Mouse (Mus musculus): ENCODE measurements around the gene Macrod2. TPM values are rescaled to one million over a fixed set of nuclear protein-coding genes. Genes with fewer than 3 reads are reported as not detected.

Macrod2 gene
- polyA plus RNA-seq, 1 experiment = 20.2 TPM

DNA sequence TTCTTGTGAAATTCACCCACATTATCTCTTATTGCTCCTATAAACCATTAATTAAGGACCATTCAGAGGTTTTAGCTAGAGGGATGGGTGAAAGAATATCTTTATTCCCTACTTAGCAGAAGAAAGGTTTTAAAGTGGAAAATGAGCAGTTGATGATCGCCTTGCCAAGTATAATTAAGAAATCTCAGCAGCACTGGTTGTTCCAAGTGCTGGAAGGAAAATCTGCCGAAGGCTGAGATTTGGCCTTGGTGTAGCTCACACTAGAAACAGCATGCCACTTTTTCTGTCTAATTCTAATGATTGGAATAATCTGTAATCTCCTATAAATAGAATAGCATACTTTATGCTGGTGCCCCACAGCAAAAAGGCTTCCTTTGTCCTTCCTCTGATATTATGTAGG is 993.5 kb downstream of the Macrod2 start:
- no peak for DNase-seq
- WGBS = 50% methylated on average over 2 of the region's 2 CpGs
- no peak for TF ChIP-seq CTCF (IDR thresholded peaks at IDR 0.05; ENCODE audit: borderline replicate concordance, insufficient read depth, low read depth, low read length)
- TF ChIP-seq POLR2A (IDR thresholded peaks at IDR 0.05; ENCODE audit: borderline replicate concordance, insufficient read depth, low read length) = no peak
- Histone ChIP-seq H3K27me3 (ENCODE audit: control insufficient read depth, insufficient read depth, low read length) (no peaks in the 10 kb centered on the region), H3K4me1 (ENCODE audit: control insufficient read depth, insufficient read depth, low read length) (no peaks in the 10 kb centered on the region), H3K4me3 (replicated peaks; ENCODE audit: insufficient read depth, low read depth, low read length) (no peak overlapping the region), H3K27ac (ENCODE audit: insufficient read depth, low read length) (no peak overlapping the region)

DNA sequence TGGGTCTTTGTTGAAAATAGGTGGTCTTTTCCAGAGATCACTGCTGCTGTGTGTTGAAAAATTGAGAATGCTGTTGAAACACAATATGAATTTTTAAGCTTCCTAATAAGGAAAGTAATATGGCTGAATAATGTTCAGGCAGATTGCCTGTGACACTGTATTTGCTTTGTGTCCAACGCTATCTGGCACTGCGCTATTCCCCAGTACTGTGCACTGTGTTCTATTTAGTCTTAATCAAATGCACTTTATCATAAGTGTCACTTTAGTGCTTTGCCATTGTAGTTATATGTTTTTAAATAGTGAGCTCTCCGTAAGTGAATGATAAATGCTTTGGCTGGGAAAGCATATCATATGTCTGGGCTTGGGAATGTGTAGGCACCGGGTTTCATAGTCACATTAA is 996.1 kb downstream of the Macrod2 start:
- Histone ChIP-seq H3K27me3 (ENCODE audit: control insufficient read depth, insufficient read depth, low read length) (no peaks in the 10 kb centered on the region), H3K4me3 (replicated peaks; ENCODE audit: insufficient read depth, low read depth, low read length) (no peak overlapping the region), H3K4me1 (ENCODE audit: control insufficient read depth, insufficient read depth, low read length) (no peaks in the 10 kb centered on the region), H3K27ac (ENCODE audit: insufficient read depth, low read length) (no peak overlapping the region)
- DNase-seq = no peak
- 93% methylated on average over 4 of the region's 4 CpGs for WGBS
- no peak for TF ChIP-seq POLR2A (IDR thresholded peaks at IDR 0.05; ENCODE audit: borderline replicate concordance, insufficient read depth, low read length)
- TF ChIP-seq CTCF (IDR thresholded peaks at IDR 0.05; ENCODE audit: borderline replicate concordance, insufficient read depth, low read depth, low read length) = no peak

DNA sequence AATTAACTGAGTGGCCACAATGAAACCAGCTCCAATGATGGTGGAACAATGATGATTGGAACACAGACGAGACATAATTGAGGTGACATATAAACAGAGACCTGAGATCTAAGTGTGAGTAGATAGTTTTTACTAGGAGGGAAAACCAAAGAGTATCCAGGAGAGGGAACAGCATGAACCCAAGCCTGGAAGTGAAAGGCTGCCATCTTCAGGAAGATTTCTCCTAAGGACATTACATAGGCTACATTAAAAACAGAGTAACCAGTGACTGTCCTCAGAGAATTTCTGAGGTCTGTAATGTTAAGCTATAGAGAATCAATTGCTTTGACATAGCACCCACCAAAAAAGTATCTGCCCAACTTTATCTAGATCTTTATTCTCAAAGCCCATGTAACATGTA is 999.7 kb downstream of the Macrod2 start:
- H3K4me3 ChIP-seq (replicated peaks; ENCODE audit: insufficient read depth, low read depth, low read length) = no peak overlapping the region
- H3K27ac ChIP-seq (ENCODE audit: insufficient read depth, low read length) = no peak overlapping the region
- no peaks in the 10 kb centered on the region for H3K4me1 ChIP-seq (ENCODE audit: control insufficient read depth, insufficient read depth, low read length)
- DNase-seq = no peak
- TF ChIP-seq POLR2A (IDR thresholded peaks at IDR 0.05; ENCODE audit: borderline replicate concordance, insufficient read depth, low read length) = no peak
- TF ChIP-seq CTCF (IDR thresholded peaks at IDR 0.05; ENCODE audit: borderline replicate concordance, insufficient read depth, low read depth, low read length) = no peak
- 96% methylated on average over 1 of the region's 1 CpGs for WGBS
- H3K27me3 ChIP-seq (ENCODE audit: control insufficient read depth, insufficient read depth, low read length) = no peaks in the 10 kb centered on the region

DNA sequence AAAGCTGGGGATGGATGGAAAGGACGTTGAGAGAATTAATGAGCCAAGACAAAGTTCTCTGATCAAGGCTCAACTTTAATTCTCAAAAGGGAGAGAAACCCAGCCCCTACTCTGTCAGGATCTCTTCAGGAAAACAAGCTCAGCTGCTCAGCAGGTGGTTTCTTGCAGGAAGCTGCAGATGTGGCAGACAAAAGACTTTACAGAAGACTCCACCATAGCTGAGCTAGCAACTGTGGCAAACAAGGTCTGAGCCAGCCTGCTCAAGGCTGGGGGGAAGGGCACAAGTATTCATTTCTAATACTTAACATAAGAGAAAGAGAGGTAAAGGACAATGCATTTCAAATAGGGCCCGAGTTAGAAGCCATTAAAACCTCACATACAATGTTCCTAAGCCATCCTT is 1013.7 kb downstream of the Macrod2 start:
- WGBS = 32% methylated on average over 2 of the region's 2 CpGs

DNA sequence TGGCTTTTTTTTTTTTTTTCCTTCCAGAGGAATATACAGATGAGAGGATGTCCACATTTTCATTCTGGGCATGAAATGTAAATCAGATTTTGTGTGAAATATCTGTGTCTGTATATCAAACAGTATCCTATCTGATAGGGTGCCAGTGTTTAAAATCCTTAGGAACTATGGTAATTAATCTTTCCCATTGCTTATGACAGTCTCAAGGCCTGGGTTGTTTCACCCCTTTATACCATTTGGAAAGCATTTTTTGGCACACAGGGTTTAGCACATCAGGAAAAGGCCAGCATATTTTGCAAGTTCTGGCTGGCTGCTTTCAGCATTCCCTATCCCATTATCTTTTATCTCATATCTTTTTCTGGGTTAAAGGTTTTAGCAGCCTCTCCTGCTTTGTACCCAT is 1021.3 kb downstream of the Macrod2 start:
- DNase-seq = no peak
- no peak overlapping the region for H3K4me3 ChIP-seq (replicated peaks; ENCODE audit: insufficient read depth, low read depth, low read length)
- no peaks in the 10 kb centered on the region for H3K4me1 ChIP-seq (ENCODE audit: control insufficient read depth, insufficient read depth, low read length)
- no peak overlapping the region for H3K27ac ChIP-seq (ENCODE audit: insufficient read depth, low read length)
- H3K27me3 ChIP-seq (ENCODE audit: control insufficient read depth, insufficient read depth, low read length) = no peaks in the 10 kb centered on the region
- no peak for TF ChIP-seq POLR2A (IDR thresholded peaks at IDR 0.05; ENCODE audit: borderline replicate concordance, insufficient read depth, low read length)
- no peak for TF ChIP-seq CTCF (IDR thresholded peaks at IDR 0.05; ENCODE audit: borderline replicate concordance, insufficient read depth, low read depth, low read length)

More for the DNA sequence above, 1013.7 kb downstream of the Macrod2 start:
- TF ChIP-seq CTCF (IDR thresholded peaks at IDR 0.05; ENCODE audit: borderline replicate concordance, insufficient read depth, low read depth, low read length) (no peak), POLR2A (IDR thresholded peaks at IDR 0.05; ENCODE audit: borderline replicate concordance, insufficient read depth, low read length) (no peak)
- H3K4me3 ChIP-seq (replicated peaks; ENCODE audit: insufficient read depth, low read depth, low read length) = no peak overlapping the region
- no peak for DNase-seq
- H3K27me3 ChIP-seq (ENCODE audit: control insufficient read depth, insufficient read depth, low read length) = no peaks in the 10 kb centered on the region
- no peak overlapping the region for H3K27ac ChIP-seq (ENCODE audit: insufficient read depth, low read length)
- H3K4me1 ChIP-seq (ENCODE audit: control insufficient read depth, insufficient read depth, low read length) = no peaks in the 10 kb centered on the region

DNA sequence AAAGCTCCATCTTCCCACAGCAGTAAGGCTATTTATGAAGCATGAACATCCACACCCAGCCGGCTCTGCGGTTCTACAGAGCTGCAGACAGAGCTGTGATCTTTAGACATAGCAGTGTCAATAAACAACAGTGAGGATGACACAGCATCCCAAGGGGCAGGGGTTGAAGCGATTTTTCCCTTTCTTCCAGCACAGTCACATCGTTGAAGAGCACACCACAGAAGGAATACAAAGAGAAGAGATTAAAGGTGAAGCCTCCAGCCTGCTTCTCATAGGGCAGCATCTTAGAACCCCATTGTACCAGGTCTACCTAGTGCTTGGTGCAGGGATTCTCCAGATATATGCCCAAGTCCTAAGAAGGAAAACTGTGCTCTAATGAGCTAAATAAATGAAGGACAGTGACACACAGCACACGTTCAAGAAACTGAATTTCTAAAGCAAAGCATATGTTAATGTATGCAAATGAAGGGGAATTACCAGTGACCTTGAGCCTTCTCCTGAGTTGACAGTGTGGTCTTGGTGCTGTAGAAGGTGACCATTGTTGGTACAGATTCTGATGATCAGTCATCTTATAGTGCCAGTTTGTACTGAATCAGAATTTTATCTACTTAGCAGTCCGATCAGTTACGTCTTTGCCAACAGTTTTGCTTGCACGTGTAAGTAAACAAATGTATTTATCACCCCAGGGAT is 1021.9 kb downstream of the Macrod2 start:
- H3K27ac ChIP-seq (ENCODE audit: insufficient read depth, low read length) = no peak overlapping the region
- WGBS = 61% methylated on average over 8 of the region's 8 CpGs

DNA sequence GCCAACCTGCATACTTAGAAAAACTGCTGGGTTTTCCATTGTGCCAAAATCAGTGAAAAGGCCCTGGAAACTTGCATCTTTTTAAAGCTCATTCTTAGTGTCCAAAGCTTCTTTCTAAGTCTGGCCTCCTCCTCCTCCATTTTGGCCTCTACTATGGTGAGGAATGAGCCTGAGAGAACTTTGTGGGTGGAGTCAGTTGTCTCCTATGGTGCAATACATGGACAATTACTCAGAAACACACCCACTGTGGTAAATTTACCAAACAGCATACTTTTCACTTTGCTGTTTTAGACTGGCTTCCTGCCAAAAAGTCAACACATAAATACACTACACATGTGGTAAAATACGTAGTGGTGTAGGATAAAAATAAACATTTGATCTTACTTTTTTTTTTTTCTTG is 1024.7 kb downstream of the Macrod2 start:
- Histone ChIP-seq H3K4me1 (ENCODE audit: control insufficient read depth, insufficient read depth, low read length) (no peaks in the 10 kb centered on the region), H3K27me3 (ENCODE audit: control insufficient read depth, insufficient read depth, low read length) (no peaks in the 10 kb centered on the region), H3K27ac (ENCODE audit: insufficient read depth, low read length) (no peak overlapping the region), H3K4me3 (replicated peaks; ENCODE audit: insufficient read depth, low read depth, low read length) (no peak overlapping the region)
- TF ChIP-seq POLR2A (IDR thresholded peaks at IDR 0.05; ENCODE audit: borderline replicate concordance, insufficient read depth, low read length) (no peak), CTCF (IDR thresholded peaks at IDR 0.05; ENCODE audit: borderline replicate concordance, insufficient read depth, low read depth, low read length) (no peak)
- no peak for DNase-seq
- 53% methylated on average over 1 of the region's 1 CpGs for WGBS

More for the DNA sequence above, 1021.9 kb downstream of the Macrod2 start:
- DNase-seq = no peak
- Histone ChIP-seq H3K4me3 (replicated peaks; ENCODE audit: insufficient read depth, low read depth, low read length) (no peak overlapping the region), H3K4me1 (ENCODE audit: control insufficient read depth, insufficient read depth, low read length) (no peaks in the 10 kb centered on the region), H3K27me3 (ENCODE audit: control insufficient read depth, insufficient read depth, low read length) (no peaks in the 10 kb centered on the region)
- TF ChIP-seq CTCF (IDR thresholded peaks at IDR 0.05; ENCODE audit: borderline replicate concordance, insufficient read depth, low read depth, low read length) (no peak), POLR2A (IDR thresholded peaks at IDR 0.05; ENCODE audit: borderline replicate concordance, insufficient read depth, low read length) (no peak)

DNA sequence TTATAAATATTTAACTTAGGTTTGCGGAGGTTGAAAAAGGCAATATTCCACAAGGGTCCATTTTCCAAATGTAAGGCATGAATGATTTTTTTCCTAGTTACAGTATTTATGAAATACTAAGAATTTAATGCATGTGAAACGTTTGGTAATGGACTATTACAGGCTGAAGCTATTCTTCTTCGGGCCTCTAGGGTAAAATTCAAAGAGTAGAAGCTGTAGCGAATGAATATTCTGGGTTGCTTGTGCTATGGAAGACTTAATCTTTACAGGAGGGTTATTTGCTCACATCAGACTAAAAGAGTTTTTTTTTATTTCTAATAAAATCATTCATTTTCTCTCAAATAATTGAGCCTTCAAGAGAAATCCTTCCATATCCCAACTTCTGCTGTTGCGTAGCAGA is 1039.0 kb downstream of the Macrod2 start:
- 88% methylated on average over 5 of the region's 5 CpGs for WGBS
- no peak overlapping the region for H3K27ac ChIP-seq (ENCODE audit: insufficient read depth, low read length)

More for the DNA sequence above, 1039.0 kb downstream of the Macrod2 start:
- H3K4me1 ChIP-seq (ENCODE audit: control insufficient read depth, insufficient read depth, low read length) = no peaks in the 10 kb centered on the region
- TF ChIP-seq POLR2A (IDR thresholded peaks at IDR 0.05; ENCODE audit: borderline replicate concordance, insufficient read depth, low read length) (no peak), CTCF (IDR thresholded peaks at IDR 0.05; ENCODE audit: borderline replicate concordance, insufficient read depth, low read depth, low read length) (no peak)
- no peak for DNase-seq
- H3K27me3 ChIP-seq (ENCODE audit: control insufficient read depth, insufficient read depth, low read length) = no peaks in the 10 kb centered on the region
- H3K4me3 ChIP-seq (replicated peaks; ENCODE audit: insufficient read depth, low read depth, low read length) = no peak overlapping the region

Measured in cerebellum, adult 2 months (tissue).